Mouse (Mus musculus) large intestine, adult 2 months (tissue): Measurements from ENCODE around the gene Ttc9c. TPM values are rescaled to one million over a fixed set of nuclear protein-coding genes. Genes with fewer than 3 reads are reported as not detected.

ENCODE experiments used
- DNase-seq: peaks from one replicate; pipeline ENCODE4 v3.0.0-alpha.2; 2012; ENCODE audit warnings: low read depth, low spot score
- WGBS: fragments of 180-500 bp; shearing (Covaris S2); methylation state at CpG from one replicate; pipeline ENCODE4 v1.1.7; 2018; 5-methylcytosine and 5-hydroxymethylcytosine counted together
- polyA plus RNA-seq: library from polyadenylated mRNA; depleted of rRNA; stranded (reverse); fragments of >200 nt; gene quantifications from 2 replicates; pipeline ENCODE4 v1.2.3, GENCODE M21; 2012; rRNA removed

Gene Ttc9c
- polyA plus RNA-seq, 1 experiment, result 14.8 TPM

- no peak for DNase-seq
- WGBS, result 65% methylated on average over 1 of the region's 1 CpGs
Measured at GRCm38 (mm10) chr19:8789171-8789570, 30.0 kb downstream of the Ttc9c start.

GRCm38 (mm10) chr19:8788521-8788920, 30.6 kb downstream of the Ttc9c start:
- WGBS, result 47% methylated on average over 3 of the region's 3 CpGs
- no peak for DNase-seq

- under 1% methylated on average over 32 of the region's 32 CpGs for WGBS
- peak; percentile 95 for DNase-seq
Measured at GRCm38 (mm10) chr19:8786008-8786781, 32.9 kb downstream of the Ttc9c start, which contains the start of gene Taf6l. Gene Taf6l (minus strand): TSS chr19:8786417.

GRCm38 (mm10) chr19:8774951-8775421, 44.1 kb downstream of the Ttc9c start:
- no peak for DNase-seq

GRCm38 (mm10) chr19:8774086-8774835, 44.9 kb downstream of the Ttc9c start, which contains the start of gene Tmem179b:
Gene Tmem179b (minus strand): TSS chr19:8774467.
- under 1% methylated on average over 68 of the region's 68 CpGs for WGBS
- peak; percentile 93 for DNase-seq

More at GRCm38 (mm10) chr19:8774951-8775421, 44.1 kb downstream of the Ttc9c start:
- 3% methylated on average over 20 of the region's 20 CpGs for WGBS

- WGBS, result 15% methylated on average over 6 of the region's 6 CpGs
- DNase-seq, result no peak
Measured at GRCm38 (mm10) chr19:8773409-8773808, 45.7 kb downstream of the Ttc9c start.

- WGBS, result 51% methylated on average over 5 of the region's 5 CpGs
- no peak for DNase-seq
Measured at GRCm38 (mm10) chr19:8772996-8773395, 46.1 kb downstream of the Ttc9c start.

- 10% methylated on average over 29 of the region's 29 CpGs for WGBS
- DNase-seq, result peak; percentile 52
Measured at GRCm38 (mm10) chr19:8770567-8771270, 48.4 kb downstream of the Ttc9c start, which contains the start of gene Tmem223. Gene Tmem223 (plus strand): TSS chr19:8770996.

GRCm38 (mm10) chr19:8765562-8765961, 53.6 kb downstream of the Ttc9c start:
- WGBS, result 96% methylated on average over 9 of the region's 9 CpGs
- no peak for DNase-seq

GRCm38 (mm10) chr19:8763276-8763675, 55.9 kb downstream of the Ttc9c start:
- DNase-seq, result no peak
- 84% methylated on average over 4 of the region's 4 CpGs for WGBS

- no peak for DNase-seq
- 93% methylated on average over 2 of the region's 2 CpGs for WGBS
Measured at GRCm38 (mm10) chr19:8760757-8761156, 58.4 kb downstream of the Ttc9c start.

Other genes starting within 250 kb of the Ttc9c start
- not detected in 2 replicates for gene Slc22a8, start 228.1 kb downstream of the Ttc9c start, polyA plus RNA-seq
- not detected in 2 replicates for gene Slc22a6, start 201.3 kb downstream of the Ttc9c start, polyA plus RNA-seq
- gene Chrm1, start 155.5 kb downstream of the Ttc9c start, polyA plus RNA-seq, result 2.7 and 3.2 TPM in 2 replicates
- 194 and 323 TPM in 2 replicates for gene Slc3a2, start 96.0 kb downstream of the Ttc9c start, polyA plus RNA-seq
- 33.3 and 39.9 TPM in 2 replicates for gene Wdr74, start 83.5 kb downstream of the Ttc9c start, polyA plus RNA-seq
- not detected in 2 replicates for gene 1700092M07Rik, start 78.6 kb downstream of the Ttc9c start, polyA plus RNA-seq
- gene Stx5a, start 77.9 kb downstream of the Ttc9c start, polyA plus RNA-seq, result 71.7 and 97.3 TPM in 2 replicates
- gene Nxf1, start 62.3 kb downstream of the Ttc9c start, polyA plus RNA-seq, result 79.1 and 92.6 TPM in 2 replicates
- gene Tmem223, start 48.3 kb downstream of the Ttc9c start, polyA plus RNA-seq, result 107 and 131 TPM in 2 replicates
- gene Tmem179b, start 44.9 kb downstream of the Ttc9c start, polyA plus RNA-seq, result 107 and 122 TPM in 2 replicates
- 7.8 and 8.1 TPM in 2 replicates for gene Taf6l, start 32.9 kb downstream of the Ttc9c start, polyA plus RNA-seq
- 46.2 and 53.1 TPM in 2 replicates for gene Polr2g, start 20.8 kb downstream of the Ttc9c start, polyA plus RNA-seq
- gene Zbtb3, start 16.8 kb downstream of the Ttc9c start, polyA plus RNA-seq, result 1.8 TPM in 2 replicates
- gene Hnrnpul2, start 677 bp upstream of the Ttc9c start, polyA plus RNA-seq, result 16.3 and 21.8 TPM in 2 replicates
- gene AC129217.1, start 10.4 kb upstream of the Ttc9c start, polyA plus RNA-seq, result 2.4 and 4.4 TPM in 2 replicates
- gene Bscl2, start 18.1 kb upstream of the Ttc9c start, polyA plus RNA-seq, result 79.8 and 82.1 TPM in 2 replicates
- 1.4 and 1.6 TPM in 2 replicates for gene Gng3, start 19.9 kb upstream of the Ttc9c start, polyA plus RNA-seq
- 0.74 and 0.84 TPM in 2 replicates for gene Lrrn4cl, start 31.4 kb upstream of the Ttc9c start, polyA plus RNA-seq
- gene Ubxn1, start 52.2 kb upstream of the Ttc9c start, polyA plus RNA-seq, result 82.6 and 86.1 TPM in 2 replicates
- 19.7 and 23.4 TPM in 2 replicates for gene Uqcc3, start 61.6 kb upstream of the Ttc9c start, polyA plus RNA-seq
- gene Lbhd1, start 64.4 kb upstream of the Ttc9c start, polyA plus RNA-seq, result 2.2 and 2.3 TPM in 2 replicates
- not detected in 2 replicates for gene Gm49403, start 64.6 kb upstream of the Ttc9c start, polyA plus RNA-seq
- gene 1810009A15Rik, start 69.5 kb upstream of the Ttc9c start, polyA plus RNA-seq, result 17.7 and 21.0 TPM in 2 replicates
- gene Gm49416, start 69.6 kb upstream of the Ttc9c start, polyA plus RNA-seq, result not detected in 2 replicates
- gene Ints5, start 73.7 kb upstream of the Ttc9c start, polyA plus RNA-seq, result 24.4 and 26.9 TPM in 2 replicates
- 104 and 157 TPM in 2 replicates for gene Ganab, start 78.7 kb upstream of the Ttc9c start, polyA plus RNA-seq
- gene B3gat3, start 101.0 kb upstream of the Ttc9c start, polyA plus RNA-seq, result 66.6 and 72.2 TPM in 2 replicates
- gene Rom1, start 110.0 kb upstream of the Ttc9c start, polyA plus RNA-seq, result 6.8 and 8.9 TPM in 2 replicates
- 24.3 and 32.1 TPM in 2 replicates for gene Eml3, start 110.2 kb upstream of the Ttc9c start, polyA plus RNA-seq
- 30.6 and 32.3 TPM in 2 replicates for gene Mta2, start 122.5 kb upstream of the Ttc9c start, polyA plus RNA-seq
- gene Tut1, start 134.5 kb upstream of the Ttc9c start, polyA plus RNA-seq, result 13.6 and 18.5 TPM in 2 replicates
- gene Eef1g, start 147.7 kb upstream of the Ttc9c start, polyA plus RNA-seq, result 302 and 315 TPM in 2 replicates
- 11.2 and 19.9 TPM in 2 replicates for gene Ahnak, start 170.0 kb upstream of the Ttc9c start, polyA plus RNA-seq